Mouse (Mus musculus): ENCODE measurements around the gene Tsku.

The Tsku gene

DNA sequence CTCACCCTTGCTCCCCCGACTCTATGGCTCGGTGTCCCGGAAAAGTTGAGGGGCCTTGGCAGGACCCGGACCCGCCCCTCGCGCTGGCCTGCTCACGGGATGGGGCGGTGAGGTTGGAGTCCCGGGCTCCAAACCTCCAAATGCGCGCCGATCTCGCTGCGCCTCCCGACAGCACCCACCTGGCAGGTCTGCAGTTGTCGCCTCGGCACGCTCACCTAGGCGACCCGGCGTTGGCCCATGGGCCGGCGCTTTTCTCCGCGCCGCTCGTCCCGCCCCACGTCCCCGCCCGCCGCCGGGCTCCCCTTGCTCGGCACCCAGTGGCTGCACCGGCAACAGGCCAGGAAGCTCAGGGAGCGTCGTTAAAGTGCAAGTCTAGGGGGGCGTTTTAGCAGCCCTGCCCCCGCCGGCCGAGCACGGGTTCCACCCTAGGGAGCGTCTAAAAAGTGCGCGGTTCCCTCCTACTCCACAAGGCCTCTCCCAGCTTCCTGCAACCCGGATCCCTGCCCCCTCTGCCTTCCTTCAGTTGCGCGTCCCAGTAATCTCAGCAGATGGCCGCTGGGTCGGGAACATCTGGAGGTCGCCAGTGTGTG lies at the start of gene Tsku:
Tsku (minus strand) TSS at position 266 of the 590 bp plus-strand sequence.
- peak; percentile 35 for DNase-seq (ENCODE audit: low spot score in 2 of 2)

DNA sequence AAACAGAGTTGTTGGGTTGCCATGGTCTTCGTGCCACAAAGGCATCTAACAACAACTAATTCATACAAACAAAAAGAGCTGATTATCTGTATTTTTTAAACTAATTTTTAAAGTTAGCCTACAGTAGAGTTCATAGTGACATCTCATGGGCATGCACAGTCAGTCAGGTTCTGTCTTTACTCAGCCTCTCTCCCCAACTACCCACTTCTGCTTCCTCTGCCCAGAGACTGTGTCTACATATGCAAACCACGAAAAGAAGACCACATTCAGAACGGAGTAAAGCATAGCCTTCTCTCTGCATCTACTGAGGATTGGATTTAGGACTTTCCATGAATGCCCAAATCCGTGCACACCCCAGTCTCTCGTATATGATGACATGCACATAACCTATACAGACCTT lies 46.5 kb upstream of the Tsku start:
- no peak for DNase-seq (ENCODE audit: low spot score in 2 of 2)

DNA sequence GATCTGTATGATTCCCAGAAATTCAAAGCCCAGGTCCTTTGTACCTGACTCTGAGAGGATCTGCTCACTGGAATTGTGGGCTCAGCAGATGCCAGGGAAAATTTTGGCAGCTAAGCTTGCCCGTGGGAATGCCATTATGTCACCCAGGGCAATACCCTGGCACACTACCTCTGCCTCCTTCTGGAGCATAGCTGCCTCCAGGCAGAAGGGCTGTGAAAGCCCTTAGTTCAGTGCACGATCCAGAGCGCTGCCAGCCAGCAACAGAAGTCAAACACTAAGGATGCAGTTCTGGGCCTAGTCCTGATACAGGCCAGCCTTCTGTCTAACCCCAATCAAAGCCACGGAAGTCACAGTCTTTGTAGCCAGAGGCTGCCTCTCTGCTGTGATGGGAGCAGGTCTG lies 42.9 kb upstream of the Tsku start:
- no peak for DNase-seq (ENCODE audit: low spot score in 2 of 2)

DNA sequence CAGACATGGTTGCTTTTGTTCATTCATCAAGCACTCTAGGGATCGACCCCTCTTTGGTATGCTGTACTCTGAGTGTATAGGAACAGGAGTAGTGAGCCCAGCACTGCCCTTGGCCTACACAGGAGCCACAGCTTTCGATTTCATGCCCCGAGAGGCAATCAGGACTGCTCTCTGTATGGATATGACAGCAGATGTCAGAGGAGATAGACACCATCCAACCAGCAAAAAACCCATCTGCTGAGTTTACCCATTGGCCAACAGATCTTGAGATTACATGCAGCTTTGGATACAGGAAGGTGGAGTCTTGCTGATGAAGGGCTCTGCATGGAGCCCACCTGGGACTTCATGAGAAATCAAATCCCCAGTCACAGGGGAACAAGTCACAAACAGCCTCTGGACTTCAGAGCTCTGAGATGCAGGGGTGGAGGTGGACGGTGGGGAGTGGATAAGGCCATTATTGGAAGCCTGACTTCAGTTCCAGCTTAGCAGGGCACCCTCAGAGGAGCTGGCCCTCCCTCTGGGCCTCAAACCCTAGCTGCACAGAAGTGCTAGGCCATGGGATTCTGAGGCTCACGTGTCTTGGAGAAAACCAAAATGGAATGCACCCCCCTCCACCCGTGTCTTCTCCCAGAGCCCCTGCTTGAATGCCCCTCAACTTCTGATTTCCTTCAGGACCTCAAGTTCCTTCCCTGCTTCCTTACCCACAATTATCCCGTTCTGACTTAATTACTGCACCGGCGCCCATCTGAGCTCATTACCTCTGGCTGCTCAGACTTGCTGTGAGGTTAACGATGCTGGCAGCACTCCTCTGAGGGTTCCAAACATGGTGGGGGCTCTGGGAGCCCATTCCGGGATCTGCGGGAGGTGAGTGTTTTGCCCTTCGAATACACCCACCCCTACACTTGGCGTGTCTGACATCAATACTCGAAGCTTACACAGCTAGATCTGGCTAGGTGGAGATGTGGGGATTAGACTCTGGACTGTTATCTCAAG lies 41.8 kb upstream of the Tsku start:
- DNase-seq (ENCODE audit: low spot score in 2 of 2): no peak

DNA sequence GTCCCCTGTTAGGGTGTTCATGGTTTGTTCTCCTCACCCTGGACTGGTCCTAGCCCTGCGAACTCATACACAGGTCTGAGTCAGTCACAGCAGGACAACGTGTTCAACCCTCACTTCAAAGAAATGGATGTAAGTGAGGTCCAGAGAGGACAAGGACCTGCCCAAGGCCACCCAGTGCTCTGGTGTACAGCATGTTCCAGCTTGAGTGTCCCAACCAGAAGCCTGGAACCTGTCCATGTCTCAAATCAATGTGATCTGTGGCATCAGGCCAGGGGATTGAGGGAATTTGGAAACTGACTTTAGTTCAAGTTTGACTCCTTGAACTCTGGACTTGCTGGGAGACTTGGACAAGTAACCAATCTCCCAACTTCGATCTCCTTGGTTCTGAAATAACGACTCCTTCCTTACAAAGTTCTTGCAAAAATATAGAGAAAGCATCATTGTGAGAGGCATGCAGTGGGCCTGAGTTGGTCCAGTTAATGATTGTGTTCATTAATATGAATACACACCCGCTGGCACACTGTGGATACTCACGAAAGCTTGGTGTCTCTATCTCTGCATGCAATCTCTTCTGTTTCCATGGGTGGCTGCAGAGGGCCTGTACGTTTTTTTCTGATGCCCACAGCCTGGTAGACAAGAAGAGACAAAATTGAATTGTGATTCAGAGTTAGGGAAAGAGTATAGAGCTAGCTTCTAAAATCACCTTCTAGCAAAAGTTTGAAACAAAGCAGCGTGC lies 31.5 kb upstream of the Tsku start:
- DNase-seq (ENCODE audit: low spot score in 2 of 2): no peak

DNA sequence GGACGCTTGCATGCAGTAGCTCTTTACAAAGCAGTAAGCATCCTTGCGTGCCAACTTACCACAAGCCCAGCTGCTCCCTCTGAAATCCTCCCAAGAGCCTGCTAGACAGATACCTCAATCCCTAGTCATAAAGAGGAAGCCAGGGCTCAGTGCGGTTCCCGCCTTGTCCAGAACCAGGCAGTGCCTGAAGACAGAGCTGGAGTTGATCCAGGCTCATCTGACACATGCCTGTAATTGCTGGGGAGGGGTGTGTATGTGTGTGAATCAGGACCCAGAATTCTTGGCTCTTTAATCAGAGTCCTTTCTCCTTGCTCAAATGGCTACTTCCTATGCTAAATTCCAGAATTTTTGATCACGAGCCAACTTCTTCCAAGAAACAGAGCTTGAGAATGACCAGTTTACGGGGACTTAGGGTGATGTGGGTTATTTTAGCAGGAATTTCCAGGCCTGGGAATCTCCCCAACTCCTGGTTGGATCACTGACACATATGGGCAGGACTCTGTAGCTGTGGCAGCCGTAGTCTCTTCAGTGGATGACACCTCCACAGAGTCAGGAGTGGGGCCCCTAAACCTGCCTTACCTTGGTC lies 30.3 kb upstream of the Tsku start:
- DNase-seq (ENCODE audit: low spot score in 2 of 2): no peak

DNA sequence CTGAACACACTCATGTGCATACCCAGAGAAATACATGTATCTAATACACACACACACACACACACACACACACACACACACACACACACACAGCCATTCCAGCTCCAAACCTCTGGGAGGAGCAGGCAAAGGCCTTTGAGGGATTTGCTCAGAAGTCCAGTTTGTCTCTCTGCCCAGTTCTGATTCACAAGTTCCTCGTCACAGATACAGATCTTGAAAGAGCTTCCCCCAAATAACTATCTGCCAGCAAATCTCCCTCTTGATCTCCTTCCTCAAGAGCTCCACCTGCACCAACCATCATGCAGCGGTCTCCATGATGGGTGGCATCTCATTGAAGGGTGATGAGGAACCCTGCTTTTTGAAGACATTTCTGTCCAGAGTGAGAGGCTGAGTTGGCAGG lies 29.4 kb upstream of the Tsku start:
- no peak for DNase-seq (ENCODE audit: low spot score in 2 of 2)

DNA sequence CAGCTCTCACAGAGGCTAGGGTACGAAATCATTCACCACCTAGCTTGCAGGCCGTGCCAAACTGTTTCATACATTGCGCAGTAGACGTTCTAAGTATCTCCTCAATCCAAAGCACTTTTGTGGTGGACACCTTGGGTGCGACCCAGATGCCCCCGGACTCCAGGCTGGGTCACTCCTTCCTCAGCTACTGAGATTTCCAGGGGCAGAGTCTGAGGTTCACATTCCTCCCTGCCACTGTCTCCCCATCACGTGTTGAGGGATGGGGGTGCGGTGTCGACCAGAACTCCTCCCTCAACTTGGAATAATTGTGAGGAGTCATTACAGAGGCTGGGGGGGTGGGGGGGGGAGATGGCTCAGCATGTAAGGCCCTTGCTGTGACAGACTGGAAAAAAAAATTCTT lies 28.5 kb upstream of the Tsku start:
- no peak for DNase-seq (ENCODE audit: low spot score in 2 of 2)

DNA sequence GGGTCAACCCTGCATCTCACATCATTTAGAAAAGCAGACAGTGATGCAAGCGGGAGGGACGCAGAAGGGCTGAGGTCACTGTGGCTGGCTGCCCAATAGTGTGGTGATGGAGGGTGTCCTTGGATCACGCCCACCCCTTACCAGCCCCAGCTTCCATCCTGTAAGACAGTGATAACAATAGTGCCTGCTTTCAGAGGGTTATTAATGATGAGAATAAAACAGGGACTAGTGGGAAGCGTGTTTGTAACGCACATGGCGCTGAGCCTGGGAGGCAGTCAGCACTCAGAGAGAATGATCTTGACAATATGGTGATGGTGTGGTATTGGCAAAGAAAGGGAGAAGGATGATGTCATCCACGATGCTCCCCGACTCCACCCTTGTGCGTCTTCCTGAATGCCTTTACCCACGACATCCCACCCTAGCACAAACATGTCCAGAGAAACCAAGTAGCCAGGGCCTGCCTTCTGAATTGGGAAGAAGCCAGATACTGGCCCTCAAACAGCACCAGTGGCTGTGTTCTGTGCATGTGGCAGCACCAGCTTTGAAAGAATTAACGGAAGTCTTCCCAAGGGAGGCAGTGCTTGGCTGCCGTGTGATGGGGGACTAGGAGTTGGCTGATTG lies 27.9 kb upstream of the Tsku start:
- no peak for DNase-seq (ENCODE audit: low spot score in 2 of 2)

DNA sequence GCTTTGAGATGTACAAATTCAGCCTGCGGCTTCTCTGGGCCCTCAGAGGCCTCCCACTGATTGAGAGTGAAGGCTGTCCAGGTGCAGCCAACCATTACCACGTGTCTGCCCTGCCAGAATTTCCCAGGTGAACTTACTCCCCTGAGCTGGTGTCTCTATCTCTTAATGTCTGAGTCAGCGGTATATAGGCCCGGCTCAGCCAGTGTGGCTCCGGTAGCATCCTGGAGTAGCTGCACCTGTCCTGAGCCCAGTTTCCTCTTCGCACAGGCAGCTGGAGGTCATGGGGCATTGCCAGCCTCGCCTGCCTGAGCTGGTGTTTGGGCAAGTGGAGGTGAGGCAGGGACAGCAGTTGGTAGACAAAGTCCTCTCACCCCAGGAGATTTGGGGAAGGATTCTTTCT lies 26.1 kb upstream of the Tsku start:
- no peak for DNase-seq (ENCODE audit: low spot score in 2 of 2)

DNA sequence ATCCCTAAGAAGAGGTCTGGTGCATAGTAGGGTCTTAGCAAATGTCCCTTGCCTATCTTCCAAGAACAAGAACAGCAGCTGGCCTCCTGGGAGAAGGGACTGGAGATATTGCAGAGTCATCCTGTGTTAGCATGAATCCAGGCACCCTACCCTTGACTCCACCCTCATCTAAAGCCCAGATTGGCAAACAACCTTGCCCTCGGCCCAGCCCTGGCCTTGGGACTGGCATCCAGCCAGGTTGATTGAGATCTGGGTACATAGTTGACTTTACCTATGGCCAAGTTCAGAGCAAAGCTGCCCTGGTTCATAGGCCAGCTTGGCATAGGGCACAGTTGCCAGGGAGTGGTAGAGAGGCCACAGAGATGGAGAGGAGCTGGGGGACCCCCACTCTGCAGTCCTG lies 24.0 kb upstream of the Tsku start:
- no peak for DNase-seq (ENCODE audit: low spot score in 2 of 2)

DNA sequence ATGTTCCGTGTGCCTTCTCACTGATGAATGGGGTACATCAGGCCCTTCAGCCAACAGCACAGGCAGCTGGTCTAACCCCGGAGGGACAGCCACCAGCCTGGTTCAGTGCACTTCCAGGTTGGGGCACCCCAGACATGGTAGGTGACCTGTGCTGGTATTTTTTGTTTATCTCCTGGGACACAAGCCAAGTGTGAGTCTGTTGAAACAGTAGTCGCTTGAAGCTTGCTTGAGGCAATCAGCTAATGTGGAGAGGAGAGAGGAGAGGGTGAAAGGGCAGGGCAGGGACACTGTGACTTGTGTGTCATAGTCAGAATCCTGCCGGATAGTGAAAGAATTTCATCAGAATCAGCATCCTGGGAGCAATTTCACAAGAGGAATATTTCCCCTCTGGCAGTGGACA lies 22.2 kb upstream of the Tsku start:
- no peak for DNase-seq (ENCODE audit: low spot score in 2 of 2)

DNA sequence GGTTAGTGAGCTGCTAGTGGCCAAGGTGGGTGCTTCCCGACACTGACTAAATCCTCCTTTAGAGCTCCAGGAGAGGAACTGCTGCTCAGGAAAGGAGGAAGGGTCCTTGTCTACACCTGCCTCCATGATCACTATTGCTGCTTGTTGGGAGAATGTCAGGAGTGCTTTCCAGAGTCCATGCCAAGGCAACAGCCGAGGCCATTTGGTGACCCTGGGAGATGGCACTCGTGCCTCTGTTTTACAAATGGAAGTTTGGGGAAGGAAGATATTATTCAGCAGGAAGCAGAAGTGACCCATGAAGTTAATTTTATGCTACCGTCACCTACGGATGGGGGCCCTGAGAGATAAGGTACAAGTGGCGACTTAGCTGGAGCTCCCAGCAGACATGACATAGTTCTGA lies 21.7 kb upstream of the Tsku start:
- DNase-seq (ENCODE audit: low spot score in 2 of 2): no peak

DNA sequence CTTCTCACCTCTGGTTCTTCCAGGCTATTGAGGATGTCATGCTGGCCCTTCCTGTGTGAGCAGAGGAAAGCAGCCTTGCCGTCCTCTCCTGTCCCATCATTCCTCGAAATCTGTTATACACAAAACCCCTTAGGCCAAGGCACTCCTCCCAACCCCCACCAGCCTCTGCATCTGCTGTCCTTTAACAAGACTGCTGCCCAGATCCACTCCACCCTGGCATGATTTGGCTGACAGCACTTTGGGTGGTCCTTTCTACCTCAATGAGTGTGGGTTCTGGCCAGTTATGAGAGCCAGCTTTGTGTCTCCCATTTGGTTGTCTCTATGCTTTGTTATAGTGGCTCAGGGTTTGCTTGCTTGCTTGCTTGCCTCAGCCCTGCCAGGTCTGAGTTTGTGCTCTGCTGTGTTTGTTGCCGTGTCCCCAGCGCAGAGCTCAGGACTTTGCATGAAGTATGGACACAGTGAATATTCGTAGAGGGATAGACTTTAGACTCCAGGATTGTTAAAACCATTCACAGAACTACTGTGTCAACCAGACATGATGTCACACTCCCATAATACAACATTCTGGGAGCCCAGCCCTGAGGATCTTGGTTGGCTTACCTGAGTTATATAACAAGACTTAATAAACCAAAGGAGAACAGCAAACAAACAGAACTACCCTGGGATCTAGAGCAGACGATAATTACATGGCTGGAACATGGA lies 19.2 kb upstream of the Tsku start:
- DNase-seq (ENCODE audit: low spot score in 2 of 2): no peak

DNA sequence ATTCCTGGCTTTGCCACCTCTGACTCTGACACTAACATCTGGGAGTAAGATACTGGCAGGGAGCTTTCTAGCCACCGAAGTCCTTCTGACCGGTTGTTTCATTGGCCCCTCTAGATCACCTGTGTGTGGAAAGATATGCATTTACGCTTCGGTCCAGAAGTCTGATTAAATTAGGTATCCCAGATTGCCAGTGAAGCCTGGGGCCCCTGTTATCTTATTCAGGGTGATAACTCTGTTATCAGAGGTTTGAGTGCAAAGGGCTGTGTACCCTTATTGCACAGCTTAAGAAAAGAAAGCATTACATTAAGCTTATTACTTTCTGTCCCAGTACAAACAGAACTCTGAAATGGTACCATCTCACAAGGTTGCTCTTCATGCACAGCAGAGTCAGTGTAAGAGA lies 18.1 kb upstream of the Tsku start:
- no peak for DNase-seq (ENCODE audit: low spot score in 2 of 2)

DNA sequence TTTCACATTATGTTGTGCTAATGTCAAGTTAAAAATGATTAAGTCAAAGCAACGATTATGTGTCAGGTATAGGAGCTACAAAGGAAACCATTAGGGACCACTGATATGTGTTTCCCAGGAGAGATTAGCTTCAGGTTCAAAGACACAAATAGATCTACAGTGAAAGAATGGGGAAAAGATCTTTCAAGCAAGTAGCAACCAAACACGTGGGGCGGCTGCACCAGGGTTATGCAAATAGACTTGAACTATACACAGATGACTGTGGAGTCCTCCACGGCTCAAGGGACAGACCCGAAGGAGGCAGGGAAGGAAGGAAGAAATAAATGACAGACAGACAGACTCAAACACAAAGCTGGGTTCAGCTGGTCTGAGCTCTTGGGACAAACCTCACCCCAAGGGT lies 16.1 kb upstream of the Tsku start:
- DNase-seq (ENCODE audit: low spot score in 2 of 2): no peak

DNA sequence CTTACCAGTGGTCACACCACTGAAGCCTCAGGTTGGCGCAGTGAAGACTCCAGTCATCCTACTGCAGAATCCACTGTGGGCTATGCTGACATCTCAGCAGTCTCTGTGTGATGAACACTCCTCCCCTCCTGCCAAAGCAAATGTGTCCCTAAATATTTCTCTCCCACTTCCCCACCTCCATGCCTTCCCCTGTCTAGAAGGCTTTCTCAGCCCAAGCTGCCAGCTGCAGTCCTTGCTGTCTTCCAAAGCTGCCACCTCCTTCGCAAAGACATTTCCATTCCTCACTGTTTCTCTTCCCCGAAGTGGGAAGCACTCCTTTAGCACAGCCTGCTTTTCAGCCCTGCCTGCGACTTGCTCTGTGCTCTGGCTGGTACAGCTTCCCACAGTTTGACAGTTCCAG lies 10.0 kb upstream of the Tsku start:
- DNase-seq (ENCODE audit: low spot score in 2 of 2): no peak

DNA sequence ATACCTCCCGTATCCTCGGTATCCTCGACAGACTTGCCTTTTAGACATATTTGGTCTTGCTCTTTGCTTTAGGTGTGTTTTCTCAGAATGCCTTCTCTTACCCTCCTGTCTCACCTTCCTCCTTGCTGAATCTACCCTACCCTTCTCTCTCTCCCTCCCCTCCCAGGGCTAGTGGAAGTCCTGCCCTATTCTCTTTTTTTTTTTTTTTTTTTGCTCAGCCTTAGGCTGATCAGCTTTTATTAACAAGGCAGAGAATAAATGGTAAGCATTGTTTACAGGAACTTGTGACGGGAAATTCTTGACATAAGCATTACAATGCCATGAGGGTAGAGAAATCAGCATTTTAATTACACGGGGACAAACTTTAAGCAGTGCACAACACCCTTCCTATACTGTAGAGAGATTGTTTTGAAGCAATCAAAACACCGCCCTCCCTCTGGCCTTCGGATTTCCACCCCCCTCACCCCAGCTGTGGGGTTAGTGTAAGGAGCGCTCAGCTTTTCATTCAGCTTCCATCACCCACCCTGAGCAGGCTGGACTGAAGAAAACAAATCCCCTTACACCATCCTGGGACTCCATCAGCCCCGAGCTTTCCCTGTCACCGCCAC lies 8.7 kb upstream of the Tsku start:
- no peak for DNase-seq (ENCODE audit: low spot score in 2 of 2)

DNA sequence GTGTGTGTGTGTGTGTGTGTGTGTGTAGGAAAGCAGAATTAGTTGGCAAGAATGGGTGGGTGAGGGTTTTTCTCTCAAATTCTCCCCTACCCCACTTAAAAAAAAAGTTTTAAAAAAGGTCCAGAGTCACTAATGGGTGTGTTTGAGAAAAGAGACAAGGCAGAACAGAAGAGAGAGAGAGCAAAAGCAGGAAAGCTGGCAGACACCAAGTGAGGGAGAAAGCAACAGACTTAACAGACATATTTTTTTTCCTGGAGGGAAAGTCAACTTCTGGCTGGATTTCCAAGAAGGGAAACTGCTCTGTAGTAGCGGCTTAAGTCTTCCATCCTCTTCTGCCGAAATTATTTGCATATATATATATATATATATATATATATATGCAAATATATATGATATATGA lies 534 bp upstream of the Tsku start:
- DNase-seq (ENCODE audit: low spot score in 2 of 2): no peak

DNA sequence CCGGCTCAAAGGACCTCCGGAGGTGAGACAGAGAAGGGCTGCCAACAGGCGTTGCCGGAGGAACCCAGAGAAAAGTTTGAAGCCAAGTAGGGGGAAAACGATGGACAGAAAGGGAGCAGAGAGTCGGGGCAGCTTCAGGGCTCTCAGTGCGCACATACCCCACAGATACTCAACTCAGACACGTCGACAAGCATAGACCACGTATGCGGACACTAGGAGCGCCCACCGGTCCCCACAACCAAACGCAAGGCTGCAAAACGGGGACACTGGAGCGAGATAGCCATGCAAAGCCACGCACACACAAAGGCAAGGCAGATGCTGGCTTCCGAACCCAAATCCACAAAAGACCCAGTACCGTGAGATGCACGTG lies 522 bp downstream of the Tsku start:
- DNase-seq (ENCODE audit: low spot score in 2 of 2): no peak
